Mouse (Mus musculus) A20 (cell line): ENCODE measurements around the gene Ksr2.
"Not testable (repeated sequence)": the region's sequence is repeated elsewhere in the genome, so short reads cannot be mapped to it uniquely, and the experiment has no call there.

Experiments used
- DNase-seq: peaks from one replicate; pipeline ENCODE4 v3.0.0-alpha.2; 2011; ENCODE audit warnings: low read depth, low spot score

The Ksr2 gene

GRCm38 (mm10) chr5:117404671-117405070, 9.1 kb upstream of the Ksr2 start:
- DNase-seq = not testable (repeated sequence)

- DNase-seq = peak; percentile 77
Observed at GRCm38 (mm10) chr5:117408216-117408615, 5.6 kb upstream of the Ksr2 start.

- DNase-seq = no peak
Observed at GRCm38 (mm10) chr5:117409369-117409768, 4.4 kb upstream of the Ksr2 start.

GRCm38 (mm10) chr5:117414611-117415010, 811 bp downstream of the Ksr2 start:
- DNase-seq = peak; percentile 27

GRCm38 (mm10) chr5:117415011-117415912, 1.5 kb downstream of the Ksr2 start:
- peak; percentile 67 for DNase-seq

- no peak for DNase-seq
Observed at GRCm38 (mm10) chr5:117417442-117417841, 3.6 kb downstream of the Ksr2 start.

GRCm38 (mm10) chr5:117433501-117433900, 19.7 kb downstream of the Ksr2 start:
- DNase-seq = not testable (repeated sequence)

- DNase-seq = no peak
Observed at GRCm38 (mm10) chr5:117440261-117440660, 26.5 kb downstream of the Ksr2 start.

- no peak for DNase-seq
Observed at GRCm38 (mm10) chr5:117441242-117441842, 27.5 kb downstream of the Ksr2 start.

- no peak for DNase-seq
Observed at GRCm38 (mm10) chr5:117442157-117442765, 28.5 kb downstream of the Ksr2 start.

- DNase-seq = no peak
Observed at GRCm38 (mm10) chr5:117443141-117443540, 29.3 kb downstream of the Ksr2 start.

GRCm38 (mm10) chr5:117443902-117444301, 30.1 kb downstream of the Ksr2 start:
- DNase-seq = no peak

- DNase-seq = peak; percentile 28
Observed at GRCm38 (mm10) chr5:117447698-117448097, 33.9 kb downstream of the Ksr2 start.

GRCm38 (mm10) chr5:117452013-117452412, 38.2 kb downstream of the Ksr2 start:
- DNase-seq = no peak

- DNase-seq = no peak
Observed at GRCm38 (mm10) chr5:117455546-117455945, 41.7 kb downstream of the Ksr2 start.

GRCm38 (mm10) chr5:117457121-117457520, 43.3 kb downstream of the Ksr2 start:
- DNase-seq = no peak

GRCm38 (mm10) chr5:117457583-117457982, 43.8 kb downstream of the Ksr2 start:
- no peak for DNase-seq

GRCm38 (mm10) chr5:117458899-117459298, 45.1 kb downstream of the Ksr2 start:
- no peak for DNase-seq

GRCm38 (mm10) chr5:117460261-117460660, 46.5 kb downstream of the Ksr2 start:
- no peak for DNase-seq

- no peak for DNase-seq
Observed at GRCm38 (mm10) chr5:117467052-117467451, 53.3 kb downstream of the Ksr2 start.

GRCm38 (mm10) chr5:117468961-117469360, 55.2 kb downstream of the Ksr2 start:
- DNase-seq = no peak

- DNase-seq = no peak
Observed at GRCm38 (mm10) chr5:117469572-117469971, 55.8 kb downstream of the Ksr2 start.
